Mouse (Mus musculus) bone marrow, adult 2 months (tissue): Measurements from ENCODE around the gene Epb41l2.

Experiments used
- CTCF ChIP-seq: fragments of 200-500 bp; IDR thresholded peaks from 2 replicates; pipeline ENCODE4 v1.5.1; 2011; ENCODE audit warnings: low read length, control low read depth; ENCODE audit not compliant: control insufficient read depth, insufficient read depth
- POLR2A ChIP-seq: fragments of 200-500 bp; IDR thresholded peaks from 2 replicates; pipeline ENCODE4 v1.6.1; 2011; ENCODE audit warnings: low read depth, mild to moderate bottlenecking, control low read depth, low read length, borderline replicate concordance; ENCODE audit not compliant: control insufficient read depth

- TF ChIP-seq CTCF (no peak), POLR2A (no peak)
Measured at GRCm38 (mm10) chr10:25411836-25412373, 52.3 kb downstream of the Epb41l2 start.
